Mouse (Mus musculus) frontal cortex, postnatal 14 days (tissue): Measurements from ENCODE around the gene Olfr473.
"Not testable (repeated sequence)": the region's sequence is repeated elsewhere in the genome, so short reads cannot be mapped to it uniquely, and the experiment has no call there.

Source experiments
- DNase-seq, 2 experiments: peaks; one replicate each; pipeline ENCODE4 v3.0.0; 2022; ENCODE audit warnings: low spot score in 2 of 2

Olfr473 gene

GRCm38 (mm10) chr7:107930146-107930545, at the start of gene Olfr473:
Gene Olfr473 (plus strand): TSS chr7:107930446.
- no peak for DNase-seq

GRCm38 (mm10) chr7:107897602-107898001, 32.6 kb upstream of the Olfr473 start, which contains the start of gene Olfr472:
Gene Olfr472 (plus strand): TSS chr7:107897902.
- no peak for DNase-seq

GRCm38 (mm10) chr7:107952539-107952938, 22.3 kb downstream of the Olfr473 start:
- DNase-seq, result not testable (repeated sequence)

GRCm38 (mm10) chr7:107954343-107954742, 24.1 kb downstream of the Olfr473 start, which contains the start of gene Olfr474:
Gene Olfr474 (plus strand): TSS chr7:107954643.
- DNase-seq, result no peak

- DNase-seq, result no peak
Observed at GRCm38 (mm10) chr7:107964503-107964902, 34.3 kb downstream of the Olfr473 start, which contains the start of gene Olfr476. Gene Olfr476 (plus strand): TSS chr7:107964803.
